Mouse (Mus musculus) kidney, postnatal 25 days (tissue): ENCODE data around the gene Apex1.
"Not testable (repeated sequence)": the region's sequence is repeated elsewhere in the genome, so short reads cannot be mapped to it uniquely, and the experiment has no call there.

ENCODE experiments used
- DNase-seq, 2 experiments: peaks; one replicate each; pipeline ENCODE4 v3.0.0; 2021; ENCODE audit warnings: mixed read lengths in 2 of 2

Gene Apex1

GRCm38 (mm10) chr14:50970822-50971221 is 46.1 kb downstream of the Apex1 start:
- no peak for DNase-seq

GRCm38 (mm10) chr14:50973054-50973453 is 48.3 kb downstream of the Apex1 start:
- not testable (repeated sequence) for DNase-seq

GRCm38 (mm10) chr14:50973700-50974099 is 48.9 kb downstream of the Apex1 start:
- no peak for DNase-seq

GRCm38 (mm10) chr14:50975001-50975400 is 50.2 kb downstream of the Apex1 start:
- DNase-seq: no peak

- DNase-seq: peak; percentile 52 to 59
Observed at GRCm38 (mm10) chr14:50976674-50977073, 51.9 kb downstream of the Apex1 start.
